In the genomic region with DNA sequence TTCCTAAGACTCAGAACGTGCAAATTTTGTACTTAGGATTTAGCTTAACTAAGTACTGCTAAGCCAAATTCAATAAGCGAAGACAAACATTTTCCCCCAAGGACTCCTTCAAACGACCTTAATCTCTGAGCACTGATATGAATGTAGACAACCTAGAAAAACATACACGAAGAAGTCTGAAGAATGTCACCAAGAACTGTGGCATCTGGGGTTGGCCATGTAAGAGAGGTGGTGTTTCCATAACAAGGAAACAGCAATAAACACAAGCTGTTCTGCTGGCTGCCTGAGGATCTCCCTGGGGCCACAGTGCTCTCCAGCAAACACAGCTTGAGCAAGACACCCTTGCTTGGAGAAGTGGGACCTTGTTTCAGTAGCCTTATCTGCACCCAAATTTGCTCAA, we compare ENCODE assay signal across 14 mouse cellular contexts.
DNase-seq lines count a peak whose midpoint lies in the region; ATAC-seq and TF ChIP-seq lines count a peak whose summit lies in the region.
"Had no signal": no experiment of that assay in that cellular context is flagged by ENCODE, and none has a peak within 500 bp of the region (broad histone marks: within the 10 kb centered on the region; RNA-seq: fewer than 3 reads in every experiment).

No protein-coding gene starts in this region.

- WGBS in heart, adult 2 months = 53% methylated on average over 4 of the region's 4 CpGs
- 39% methylated on average over 4 of the region's 4 CpGs for WGBS in lung, embryonic 15.5 days
- WGBS in heart, postnatal 0 days = 47% methylated on average over 4 of the region's 4 CpGs
- 34% methylated on average over 4 of the region's 4 CpGs for WGBS in stomach, postnatal 0 days

- H3K9me3 ChIP-seq in lung, embryonic 15.5 days = no peaks in the 10 kb centered on the region
- no peaks in the 10 kb centered on the region for H3K9me3 ChIP-seq in heart, postnatal 0 days (replicated peaks; ENCODE audit: control insufficient read depth, low read length)
- H3K9me3 ChIP-seq in stomach, postnatal 0 days (ENCODE audit: control insufficient read depth, low read length) = no peaks in the 10 kb centered on the region
- H3K9me3 ChIP-seq: forebrain, embryonic 15.5 days; hindbrain, embryonic 10.5 days; midbrain, embryonic 10.5 days had no signal

- no peaks in the 10 kb centered on the region for H3K79me2 ChIP-seq in heart, adult 2 months (replicated peaks; ENCODE audit: control insufficient read depth, insufficient read depth, low read length)

- ATAC-seq in lung, embryonic 15.5 days (ENCODE audit: borderline replicate concordance, extremely low read depth, low FRiP score, low TSS enrichment) = no peak
- ATAC-seq in heart, postnatal 0 days (ENCODE audit: insufficient read depth, low read depth) = no peak
- no peak for ATAC-seq in stomach, postnatal 0 days (ENCODE audit: low FRiP score, low TSS enrichment)

- intact Hi-C loops in heart, adult 2 months (cut with DNase I) = no loop called here

- no peak for TF ChIP-seq POLR2A in heart, adult 2 months (IDR thresholded peaks at IDR 0.05; ENCODE audit: insufficient read depth, low read depth, low read length)

- no peak for TF ChIP-seq CTCF in heart, adult 2 months (IDR thresholded peaks at IDR 0.05)
- TF ChIP-seq CTCF in heart, postnatal 0 days (IDR thresholded peaks at IDR 0.05; ENCODE audit: low read depth) = no peak
- no peak for TF ChIP-seq CTCF in stomach, postnatal 0 days (IDR thresholded peaks at IDR 0.05; ENCODE audit: low read depth)

- no peak for TF ChIP-seq EP300 in heart, adult 2 months (IDR thresholded peaks at IDR 0.05; ENCODE audit: insufficient read depth, low read depth, low read length)
- no peak for TF ChIP-seq EP300 in heart, postnatal 0 days (IDR thresholded peaks at IDR 0.05; ENCODE audit: low read depth)
- TF ChIP-seq EP300 in stomach, postnatal 0 days (optimal IDR thresholded peaks at IDR 0.05) = no peak

- peak; percentile 32 to 36 for DNase-seq in heart, adult 2 months
- no peak for DNase-seq in heart, adult 8-10 months (ENCODE audit: low spot score)
- no peak for DNase-seq in lung, postnatal 10 days
- DNase-seq in heart, postnatal 0 days (ENCODE audit: low spot score) = no peak
- no peak for DNase-seq in stomach, postnatal 0 days (ENCODE audit: low spot score)
- no peak for DNase-seq in frontal cortex, adult 2 months (ENCODE audit: extremely low spot score in 1 of 2, low spot score in 1 of 2)
- DNase-seq: adrenal gland, adult 2 months; cerebellum, adult 9-11 months; right cerebral cortex, adult 18-20 months; thymus, postnatal 4 days had no signal

- H3K4me3 ChIP-seq in heart, adult 2 months = no peak overlapping the region
- H3K4me3 ChIP-seq in lung, embryonic 15.5 days = no peak overlapping the region
- H3K4me3 ChIP-seq in heart, postnatal 0 days (ENCODE audit: low read depth, low read length) = no peak overlapping the region
- H3K4me3 ChIP-seq in stomach, postnatal 0 days (ENCODE audit: low read depth, low read length) = no peak overlapping the region
- H3K4me3 ChIP-seq: forebrain, embryonic 15.5 days; hindbrain, embryonic 10.5 days; midbrain, embryonic 10.5 days had no signal

- H3K27ac ChIP-seq in heart, adult 2 months = peak overlapping the region; percentile 2; the same call in 1 of the 2 replicates
- H3K27ac ChIP-seq in lung, embryonic 15.5 days = peak overlapping the region; percentile 66
- peak overlapping the region; percentile 49 for H3K27ac ChIP-seq in heart, postnatal 0 days (ENCODE audit: low read depth)
- H3K27ac ChIP-seq in stomach, postnatal 0 days (replicated peaks) = peak overlapping the region; percentile 69
- H3K27ac ChIP-seq: forebrain, embryonic 15.5 days; hindbrain, embryonic 10.5 days; midbrain, embryonic 10.5 days had no signal

- no peaks in the 10 kb centered on the region for H3K36me3 ChIP-seq in heart, adult 2 months (ENCODE audit: control insufficient read depth, insufficient read depth, low read length)
- H3K36me3 ChIP-seq in lung, embryonic 15.5 days = no peaks in the 10 kb centered on the region
- H3K36me3 ChIP-seq in heart, postnatal 0 days (replicated peaks; ENCODE audit: control insufficient read depth, insufficient read depth, low read length) = no peaks in the 10 kb centered on the region
- H3K36me3 ChIP-seq in stomach, postnatal 0 days (ENCODE audit: control insufficient read depth, insufficient read depth, low read length) = no peaks in the 10 kb centered on the region
- H3K36me3 ChIP-seq: forebrain, embryonic 15.5 days; hindbrain, embryonic 10.5 days; midbrain, embryonic 10.5 days had no signal

- no peaks in the 10 kb centered on the region for H3K27me3 ChIP-seq in heart, adult 2 months (ENCODE audit: control insufficient read depth, insufficient read depth, low read length)
- H3K27me3 ChIP-seq in lung, embryonic 15.5 days = no peaks in the 10 kb centered on the region
- H3K27me3 ChIP-seq in heart, postnatal 0 days (ENCODE audit: control insufficient read depth, insufficient read depth, low read length) = no peaks in the 10 kb centered on the region
- no peaks in the 10 kb centered on the region for H3K27me3 ChIP-seq in stomach, postnatal 0 days (ENCODE audit: control insufficient read depth, insufficient read depth, low read length)
- H3K27me3 ChIP-seq: forebrain, embryonic 15.5 days had no signal

- H3K4me1 ChIP-seq in heart, adult 2 months (ENCODE audit: control insufficient read depth, insufficient read depth, low read length) = peaks cover 4% of the 10 kb centered on the region
- H3K4me1 ChIP-seq in lung, embryonic 15.5 days = peaks cover 37% of the 10 kb centered on the region
- H3K4me1 ChIP-seq in heart, postnatal 0 days (ENCODE audit: control insufficient read depth, insufficient read depth) = peaks cover 12% of the 10 kb centered on the region; the same call in 1 of the 2 replicates
- peaks cover 5% of the 10 kb centered on the region for H3K4me1 ChIP-seq in stomach, postnatal 0 days (replicated peaks; ENCODE audit: control insufficient read depth, insufficient read depth)
- H3K4me1 ChIP-seq: forebrain, embryonic 15.5 days had no signal

- H3K4me2 ChIP-seq in lung, embryonic 15.5 days = no peak overlapping the region
- no peak overlapping the region for H3K4me2 ChIP-seq in heart, postnatal 0 days (ENCODE audit: low read depth, low read length)
- H3K4me2 ChIP-seq in stomach, postnatal 0 days (replicated peaks; ENCODE audit: low read depth) = no peak overlapping the region
- H3K4me2 ChIP-seq: forebrain, embryonic 15.5 days had no signal

- no peak overlapping the region for H3K9ac ChIP-seq in heart, adult 2 months (ENCODE audit: low read depth, low read length)
- H3K9ac ChIP-seq in lung, embryonic 15.5 days = no peak overlapping the region
- H3K9ac ChIP-seq in heart, postnatal 0 days (replicated peaks; ENCODE audit: low read depth, low read length) = no peak overlapping the region
- no peak overlapping the region for H3K9ac ChIP-seq in stomach, postnatal 0 days (ENCODE audit: low read length)
- H3K9ac ChIP-seq: forebrain, embryonic 15.5 days had no signal

Comparison
In these comparisons a context has a peak if more than half of its experiments do, and no peak if none do; other contexts are left out.
1. DNase-seq: peak in heart, adult 2 months (2 of 2); none in heart, adult 8-10 months (single experiment), lung, postnatal 10 days (single experiment), heart, postnatal 0 days (single experiment), stomach, postnatal 0 days (single experiment) and frontal cortex, adult 2 months (0 of 2).
2. H3K27ac ChIP-seq: peak in every context shown above with its lines; median percentile 69 in stomach, postnatal 0 days; 66 in lung, embryonic 15.5 days; 49 in heart, postnatal 0 days; 2 in heart, adult 2 months.